8 mouse cellular contexts compared by ENCODE assay signal in genomic region chr9:7184172-7184896, GRCm38 (mm10). TPM values are rescaled to one million over a fixed set of nuclear protein-coding genes. Genes with fewer than 3 reads are reported as not detected.
DNase-seq lines count a peak whose midpoint lies in the region; ATAC-seq and TF ChIP-seq lines count a peak whose summit lies in the region.

Gene Dync2h1 (minus strand): TSS chr9:7184446.
Gene Dcun1d5 (plus strand): TSS chr9:7184520.

- peak within 1 kb of the TSS; percentile 67 for H3K4me2 ChIP-seq in heart, embryonic 15.5 days
- peak within 1 kb of the TSS; percentile 77 for H3K4me2 ChIP-seq in liver, embryonic 14.5 days (ENCODE audit: low read depth)
- H3K4me2 ChIP-seq in neural tube, embryonic 11.5 days (ENCODE audit: low read depth): peak within 1 kb of the TSS; percentile 87
- peak within 1 kb of the TSS; percentile 75 for H3K4me2 ChIP-seq in stomach, postnatal 0 days (replicated peaks; ENCODE audit: low read depth)

- peak within 1 kb of the TSS; percentile 95 for H3K9ac ChIP-seq in heart, embryonic 15.5 days
- peak within 1 kb of the TSS; percentile 87 for H3K9ac ChIP-seq in liver, embryonic 14.5 days (replicated peaks)
- H3K9ac ChIP-seq in neural tube, embryonic 11.5 days (ENCODE audit: low read length): peak within 1 kb of the TSS; percentile 86
- peak within 1 kb of the TSS; percentile 87 for H3K9ac ChIP-seq in stomach, postnatal 0 days (ENCODE audit: low read length)

- no peaks in the 10 kb centered on the region for H3K9me3 ChIP-seq in forebrain, embryonic 10.5 days
- H3K9me3 ChIP-seq in heart, embryonic 15.5 days (replicated peaks): no peaks in the 10 kb centered on the region
- no peaks in the 10 kb centered on the region for H3K9me3 ChIP-seq in liver, embryonic 14.5 days (ENCODE audit: control insufficient read depth, low read length)
- H3K9me3 ChIP-seq in neural tube, embryonic 11.5 days (ENCODE audit: control insufficient read depth, low read length): no peaks in the 10 kb centered on the region
- H3K9me3 ChIP-seq in stomach, postnatal 0 days (ENCODE audit: control insufficient read depth, low read length): no peaks in the 10 kb centered on the region

- H3K27ac ChIP-seq in forebrain, embryonic 10.5 days: peak within 1 kb of the TSS; percentile 92
- peak within 1 kb of the TSS; percentile 97 for H3K27ac ChIP-seq in heart, embryonic 15.5 days
- H3K27ac ChIP-seq in liver, embryonic 14.5 days: peak within 1 kb of the TSS; percentile 75
- peak within 1 kb of the TSS; percentile 92 for H3K27ac ChIP-seq in neural tube, embryonic 11.5 days (ENCODE audit: low read depth, low read length)
- peak within 1 kb of the TSS; percentile 95 for H3K27ac ChIP-seq in stomach, postnatal 0 days (replicated peaks)

- TF ChIP-seq EP300 in liver, embryonic 14.5 days (IDR thresholded peaks at IDR 0.05; ENCODE audit: low read depth): 0 out of 2 replicates have a peak, but pooled peaks have one; percentile 4
- no peak for TF ChIP-seq EP300 in stomach, postnatal 0 days (optimal IDR thresholded peaks at IDR 0.05)

- TF ChIP-seq CTCF in liver, embryonic 14.5 days (IDR thresholded peaks at IDR 0.05; ENCODE audit: low read depth): no peak
- no peak; the same call in 1 of the 2 replicates for TF ChIP-seq CTCF in stomach, postnatal 0 days (IDR thresholded peaks at IDR 0.05; ENCODE audit: low read depth)

- H3K4me1 ChIP-seq in forebrain, embryonic 10.5 days: peaks cover 21% of the 10 kb centered on the region
- H3K4me1 ChIP-seq in heart, embryonic 15.5 days (replicated peaks): peaks cover 14% of the 10 kb centered on the region
- H3K4me1 ChIP-seq in liver, embryonic 14.5 days (replicated peaks; ENCODE audit: control insufficient read depth in 2 of 2, insufficient read depth in 2 of 2, low read length in 1 of 2): peaks cover 0 to 4% of the 10 kb centered on the region in 2 experiments; a peak in 2 of 4 replicates
- peaks cover 5% of the 10 kb centered on the region; the same call in 1 of the 2 replicates for H3K4me1 ChIP-seq in neural tube, embryonic 11.5 days (ENCODE audit: control insufficient read depth, insufficient read depth, low read length)
- H3K4me1 ChIP-seq in stomach, postnatal 0 days (replicated peaks; ENCODE audit: control insufficient read depth, insufficient read depth): no peaks in the 10 kb centered on the region

- H3K27me3 ChIP-seq in forebrain, embryonic 10.5 days (ENCODE audit: poor library complexity, severe bottlenecking): no peaks in the 10 kb centered on the region
- no peaks in the 10 kb centered on the region for H3K27me3 ChIP-seq in heart, embryonic 15.5 days
- no peaks in the 10 kb centered on the region for H3K27me3 ChIP-seq in liver, embryonic 14.5 days (ENCODE audit: control insufficient read depth, insufficient read depth, low read length)
- no peaks in the 10 kb centered on the region for H3K27me3 ChIP-seq in neural tube, embryonic 11.5 days (ENCODE audit: control insufficient read depth, insufficient read depth, low read length)
- H3K27me3 ChIP-seq in stomach, postnatal 0 days (ENCODE audit: control insufficient read depth, insufficient read depth, low read length): no peaks in the 10 kb centered on the region

- peak; percentile 88 for DNase-seq in CD8-positive naive resting alpha-beta T cell, adult 2 months (ENCODE audit: low read depth in 2 of 2, low spot score in 2 of 2)
- DNase-seq in c-Kit-positive CD71-negative TER-119-negative erythroid progenitor cells, embryonic 14.5 days (ENCODE audit: low read depth): peak; percentile 83
- DNase-seq in forebrain, embryonic 10.5 days (ENCODE audit: extremely low spot score, low spot score): peak; percentile 91
- DNase-seq in kidney, postnatal 25 days: peak; percentile 98
- DNase-seq in liver, embryonic 14.5 days (ENCODE audit: low read depth in 3 of 3, low spot score in 3 of 3): peak; percentile 87 to 88 (median 87)
- peak; percentile 91 for DNase-seq in neural tube, embryonic 11.5 days (ENCODE audit: low spot score)
- peak; percentile 93 for DNase-seq in stomach, postnatal 0 days (ENCODE audit: low spot score)

- H3K36me3 ChIP-seq in forebrain, embryonic 10.5 days (replicated peaks): peaks cover 32% of the 10 kb centered on the region
- H3K36me3 ChIP-seq in heart, embryonic 15.5 days: 0 out of 2 replicates have a peak, but pooled peaks cover 2% of the 10 kb centered on the region
- H3K36me3 ChIP-seq in liver, embryonic 14.5 days (replicated peaks; ENCODE audit: control insufficient read depth, insufficient read depth, low read depth): no peaks in the 10 kb centered on the region; the same call in 1 of the 2 replicates
- H3K36me3 ChIP-seq in neural tube, embryonic 11.5 days (ENCODE audit: control insufficient read depth, insufficient read depth, low read length): no peaks in the 10 kb centered on the region
- no peaks in the 10 kb centered on the region; the same call in 1 of the 2 replicates for H3K36me3 ChIP-seq in stomach, postnatal 0 days (ENCODE audit: control insufficient read depth, insufficient read depth, low read length)

- WGBS in forebrain, embryonic 10.5 days: under 1% methylated on average over 62 of the region's 62 CpGs
- under 1% methylated on average over 62 of the region's 62 CpGs for WGBS in heart, embryonic 15.5 days
- under 1% methylated on average over 62 of the region's 62 CpGs for WGBS in liver, embryonic 14.5 days (ENCODE audit: insufficient replicate concordance)
- WGBS in neural tube, embryonic 11.5 days: under 1% methylated on average over 50 of the region's 62 CpGs
- WGBS in stomach, postnatal 0 days: under 1% methylated on average over 62 of the region's 62 CpGs

- H3K4me3 ChIP-seq in forebrain, embryonic 10.5 days: peak within 1 kb of the TSS; percentile 93
- peak within 1 kb of the TSS; percentile 92 for H3K4me3 ChIP-seq in heart, embryonic 15.5 days
- H3K4me3 ChIP-seq in liver, embryonic 14.5 days (ENCODE audit: insufficient read depth in 1 of 2, low read depth in 2 of 2, low read length in 2 of 2): peak within 1 kb of the TSS; percentile 82 to 94
- H3K4me3 ChIP-seq in neural tube, embryonic 11.5 days (ENCODE audit: low read depth, low read length): peak within 1 kb of the TSS; percentile 91
- peak within 1 kb of the TSS; percentile 94 for H3K4me3 ChIP-seq in stomach, postnatal 0 days (ENCODE audit: low read depth, low read length)

- ATAC-seq in heart, embryonic 15.5 days (replicated peaks; ENCODE audit: insufficient number of reproducible peaks, insufficient read depth, low FRiP score, low read depth): peak; percentile 97
- ATAC-seq in liver, embryonic 14.5 days (ENCODE audit: insufficient read depth): peak; percentile 99
- ATAC-seq in neural tube, embryonic 11.5 days (ENCODE audit: insufficient read depth, low FRiP score, low TSS enrichment): peak; percentile 99
- ATAC-seq in stomach, postnatal 0 days (ENCODE audit: low FRiP score, low TSS enrichment): peak; percentile 100

RNA-seq across cellular contexts. Expression of gene Dync2h1, which starts in this region (rescaled TPM):
- polyA plus RNA-seq in forebrain, embryonic 10.5 days (2016; fragmentation: Nextera tagmentation; extraction: Ambion mirVana): 25.7 and 27.9 TPM in 2 replicates
- 5.5 TPM in 2 replicates for polyA plus RNA-seq in heart, embryonic 15.5 days (2015; fragmentation: Nextera tagmentation; extraction: Ambion mirVana)
- polyA plus RNA-seq in liver, embryonic 14.5 days (2012; rRNA removed): 0.31 and 0.46 TPM in 2 replicates
- polyA plus RNA-seq in liver, embryonic 14.5 days (2014; fragmentation: Nextera tagmentation; extraction: Ambion mirVana): 1.8 TPM in 2 replicates
- polyA plus RNA-seq in neural tube, embryonic 11.5 days (2014; fragmentation: Nextera tagmentation; extraction: Ambion mirVana): 22.3 and 24.2 TPM in 2 replicates
- polyA plus RNA-seq in stomach, postnatal 0 days (2015; fragmentation: Nextera tagmentation; extraction: Ambion mirVana): 4.3 and 4.5 TPM in 2 replicates

RNA-seq across cellular contexts. Expression of gene Dcun1d5, which starts in this region (rescaled TPM):
- 115 and 121 TPM in 2 replicates for polyA plus RNA-seq in forebrain, embryonic 10.5 days (2016; fragmentation: Nextera tagmentation; extraction: Ambion mirVana)
- polyA plus RNA-seq in heart, embryonic 15.5 days (2015; fragmentation: Nextera tagmentation; extraction: Ambion mirVana): 83.9 and 88.0 TPM in 2 replicates
- 16.7 and 29.9 TPM in 2 replicates for polyA plus RNA-seq in liver, embryonic 14.5 days (2012; rRNA removed)
- polyA plus RNA-seq in liver, embryonic 14.5 days (2014; fragmentation: Nextera tagmentation; extraction: Ambion mirVana): 74.2 and 78.3 TPM in 2 replicates
- polyA plus RNA-seq in neural tube, embryonic 11.5 days (2014; fragmentation: Nextera tagmentation; extraction: Ambion mirVana): 131 and 137 TPM in 2 replicates
- 84.0 and 86.1 TPM in 2 replicates for polyA plus RNA-seq in stomach, postnatal 0 days (2015; fragmentation: Nextera tagmentation; extraction: Ambion mirVana)

Comparison
In these comparisons a context has a peak if more than half of its experiments do, and no peak if none do; other contexts are left out.
1. Peak in every context shown above with its lines: DNase-seq, ATAC-seq, H3K4me3 ChIP-seq and H3K27ac ChIP-seq.